Mouse (Mus musculus) embryonic facial prominence, embryonic 11.5 days (tissue): ENCODE data around the gene Ybx1. TPM values are rescaled to one million over a fixed set of nuclear protein-coding genes. Genes with fewer than 3 reads are reported as not detected.
"Not testable (repeated sequence)": the region's sequence is repeated elsewhere in the genome, so short reads cannot be mapped to it uniquely, and the experiment has no call there.

Experiments
- ATAC-seq: fragments of 200-750 bp; cut with Nextera tagmentation; replicated peaks from 2 replicates; pipeline ENCODE4 v1.8.0; 2017; ENCODE audit warnings: low read depth; ENCODE audit not compliant: insufficient number of reproducible peaks, low FRiP score, low TSS enrichment
- DNase-seq: peaks from one replicate; pipeline ENCODE4 v3.0.0-alpha.2; 2015; ENCODE audit warnings: low spot score
- H3K27ac ChIP-seq: fragments of 300-500 bp; sonication (generic); replicated peaks from 2 replicates; pipeline ENCODE4 v1.5.1; 2014; ENCODE audit warnings: mild to moderate bottlenecking, low read depth, low read length, control low read depth
- H3K27me3 ChIP-seq: fragments of 300-500 bp; sonication (generic); 2 replicates; pipeline ENCODE4 v1.6.1; 2014; ENCODE audit warnings: mild to moderate bottlenecking, low read length, moderate library complexity, mixed read lengths; ENCODE audit not compliant: control insufficient read depth, insufficient read depth
- H3K36me3 ChIP-seq: fragments of 300-500 bp; sonication (generic); replicated peaks from 2 replicates; pipeline ENCODE4 v1.6.1; 2014; ENCODE audit warnings: low read depth, mild to moderate bottlenecking, low read length, moderate library complexity, mixed read lengths; ENCODE audit not compliant: control insufficient read depth, insufficient read depth
- H3K4me1 ChIP-seq: fragments of 300-500 bp; sonication (generic); 2 replicates; pipeline ENCODE4 v1.6.1; 2014; ENCODE audit warnings: low read length, mixed read lengths; ENCODE audit not compliant: control insufficient read depth, insufficient read depth
- H3K4me2 ChIP-seq: fragments of 300-500 bp; sonication (generic); 2 replicates; pipeline ENCODE4 v1.6.1; 2014; ENCODE audit warnings: low read depth, mild to moderate bottlenecking, control low read depth, low read length, moderate library complexity
- H3K4me3 ChIP-seq: fragments of 300-500 bp; sonication (generic); 2 replicates; pipeline ENCODE4 v1.5.1; 2014; ENCODE audit warnings: low read depth, low read length, control low read depth
- H3K9ac ChIP-seq: fragments of 300-500 bp; sonication (generic); replicated peaks from 2 replicates; pipeline ENCODE4 v1.6.1; 2014; ENCODE audit warnings: mild to moderate bottlenecking, control low read depth, low read length
- H3K9me3 ChIP-seq: fragments of 300-500 bp; sonication (generic); replicated peaks from 2 replicates; pipeline ENCODE4 v1.6.1; 2016; ENCODE audit warnings: mild to moderate bottlenecking, low read length, inconsistent platforms, mixed read lengths; ENCODE audit not compliant: control insufficient read depth
- WGBS: fragments of 180-500 bp; shearing (Covaris S2); extraction: QIAGEN DNeasy Blood & Tissue Kit; methylation state at CpG from one replicate; pipeline ENCODE4 v1.1.7; 2014; 5-methylcytosine and 5-hydroxymethylcytosine counted together
- polyA plus RNA-seq: library from polyadenylated mRNA; unstranded; fragments of >200 nt; fragmentation: Nextera tagmentation; extraction: Ambion mirVana; gene quantifications from 2 replicates; pipeline ENCODE4 v1.2.1, GENCODE M21; 2014

Gene Ybx1
- polyA plus RNA-seq, 1 experiment from 2014 or later: 1,398 TPM

- Histone ChIP-seq H3K4me2 (peak overlapping the region; percentile 78), H3K27me3 (no peaks in the 10 kb centered on the region), H3K9me3 (no peaks in the 10 kb centered on the region), H3K9ac (no peak overlapping the region), H3K4me1 (no peaks in the 10 kb centered on the region), H3K4me3 (peak overlapping the region; percentile 97), H3K36me3 (no peaks in the 10 kb centered on the region; the same call in 1 of the 2 replicates), H3K27ac (no peak overlapping the region)
- ATAC-seq (no peak), DNase-seq (no peak)
- 98% methylated on average over 1 of the region's 1 CpGs for WGBS
Measured at GRCm38 (mm10) chr4:119291921-119292320, 2.5 kb downstream of the Ybx1 start.

- Histone ChIP-seq H3K36me3 (peaks cover 19% of the 10 kb centered on the region), H3K9me3 (no peaks in the 10 kb centered on the region), H3K4me1 (no peaks in the 10 kb centered on the region), H3K27ac (no peak overlapping the region), H3K27me3 (no peaks in the 10 kb centered on the region), H3K4me2 (no peak overlapping the region), H3K4me3 (no peak overlapping the region), H3K9ac (no peak overlapping the region)
- ATAC-seq: no peak
- DNase-seq: no peak
- WGBS: 87% methylated on average over 2 of the region's 2 CpGs
Measured at GRCm38 (mm10) chr4:119285336-119285735, 9.1 kb downstream of the Ybx1 start.

- H3K27me3 ChIP-seq: no peaks in the 10 kb centered on the region
- no peak overlapping the region for H3K27ac ChIP-seq
- H3K4me2 ChIP-seq: no peak overlapping the region
- H3K4me1 ChIP-seq: no peaks in the 10 kb centered on the region
- no peak overlapping the region for H3K4me3 ChIP-seq
- WGBS: 87% methylated on average over 1 of the region's 1 CpGs
- ATAC-seq (no peak), DNase-seq (no peak)
- H3K9me3 ChIP-seq: no peaks in the 10 kb centered on the region
- H3K36me3 ChIP-seq: peaks cover 19% of the 10 kb centered on the region
- no peak overlapping the region for H3K9ac ChIP-seq
Measured at GRCm38 (mm10) chr4:119284861-119285260, 9.5 kb downstream of the Ybx1 start.

GRCm38 (mm10) chr4:119278784-119279183 lies 15.6 kb downstream of the Ybx1 start:
- H3K36me3 ChIP-seq: peaks cover 27% of the 10 kb centered on the region
- H3K9ac ChIP-seq, ATAC-seq, H3K27ac ChIP-seq, H3K9me3 ChIP-seq, DNase-seq, H3K4me1 ChIP-seq, H3K27me3 ChIP-seq, H3K4me2 ChIP-seq, H3K4me3 ChIP-seq: not testable (repeated sequence)
- 93% methylated on average over 15 of the region's 15 CpGs for WGBS

GRCm38 (mm10) chr4:119275726-119276125 lies 18.7 kb downstream of the Ybx1 start:
- H3K27ac ChIP-seq: no peak overlapping the region
- H3K27me3 ChIP-seq: no peaks in the 10 kb centered on the region
- H3K4me1 ChIP-seq: no peaks in the 10 kb centered on the region
- no peak overlapping the region for H3K4me2 ChIP-seq
- ATAC-seq: no peak
- DNase-seq: no peak
- H3K9ac ChIP-seq: no peak overlapping the region
- H3K9me3 ChIP-seq: no peaks in the 10 kb centered on the region
- H3K4me3 ChIP-seq: no peak overlapping the region
- peaks cover 14% of the 10 kb centered on the region for H3K36me3 ChIP-seq
- 69% methylated on average over 1 of the region's 2 CpGs for WGBS

GRCm38 (mm10) chr4:119275226-119275625 lies 19.2 kb downstream of the Ybx1 start:
- WGBS: 75% methylated on average over 2 of the region's 2 CpGs
- Histone ChIP-seq H3K36me3 (peaks cover 13% of the 10 kb centered on the region), H3K4me3 (no peak overlapping the region), H3K9me3 (no peaks in the 10 kb centered on the region), H3K9ac (no peak overlapping the region), H3K4me2 (no peak overlapping the region), H3K4me1 (no peaks in the 10 kb centered on the region), H3K27me3 (no peaks in the 10 kb centered on the region), H3K27ac (no peak overlapping the region)
- no peak for ATAC-seq
- DNase-seq: no peak

GRCm38 (mm10) chr4:119274627-119275026 lies 19.8 kb downstream of the Ybx1 start:
- Histone ChIP-seq H3K27ac (no peak overlapping the region), H3K4me2 (no peak overlapping the region), H3K9ac (no peak overlapping the region), H3K27me3 (no peaks in the 10 kb centered on the region), H3K36me3 (peaks cover 13% of the 10 kb centered on the region), H3K4me1 (no peaks in the 10 kb centered on the region), H3K9me3 (no peaks in the 10 kb centered on the region), H3K4me3 (no peak overlapping the region)
- no peak for DNase-seq
- WGBS: 85% methylated on average over 1 of the region's 1 CpGs
- ATAC-seq: no peak

GRCm38 (mm10) chr4:119266606-119267005 lies 27.8 kb downstream of the Ybx1 start:
- H3K9ac ChIP-seq: no peak overlapping the region
- H3K36me3 ChIP-seq: no peaks in the 10 kb centered on the region
- H3K4me3 ChIP-seq: no peak overlapping the region
- WGBS: 76% methylated on average over 13 of the region's 13 CpGs
- H3K27ac ChIP-seq: no peak overlapping the region
- ATAC-seq: no peak
- no peaks in the 10 kb centered on the region for H3K9me3 ChIP-seq
- H3K27me3 ChIP-seq: no peaks in the 10 kb centered on the region
- DNase-seq: no peak
- H3K4me2 ChIP-seq: no peak overlapping the region
- no peaks in the 10 kb centered on the region for H3K4me1 ChIP-seq
